Mouse (Mus musculus) forebrain, embryonic 14.5 days (tissue): Measurements from ENCODE around the gene Ubqln5. TPM values are rescaled to one million over a fixed set of nuclear protein-coding genes. Genes with fewer than 3 reads are reported as not detected.

Source experiments
- ATAC-seq: fragments of 200-750 bp; cut with Nextera tagmentation; 2 replicates; pipeline ENCODE4 v1.8.0; 2017; ENCODE audit warnings: mild to moderate bottlenecking, moderate library complexity
- DNase-seq: peaks from one replicate; pipeline ENCODE4 v3.0.0-alpha.2; 2015; ENCODE audit warnings: low spot score
- H3K27ac ChIP-seq: fragments of 300-500 bp; sonication (generic); 2 replicates; pipeline ENCODE4 v1.5.1; 2014; ENCODE audit warnings: low read depth, mild to moderate bottlenecking, control low read depth, low read length, moderate library complexity
- H3K27me3 ChIP-seq: fragments of 300-500 bp; sonication (generic); replicated peaks from 2 replicates; pipeline ENCODE4 v1.6.1; 2014; ENCODE audit warnings: low read length, control low read depth, mixed read lengths; ENCODE audit not compliant: control insufficient read depth, insufficient read depth
- H3K36me3 ChIP-seq: fragments of 300-500 bp; sonication (generic); 2 replicates; pipeline ENCODE4 v1.6.1; 2014; ENCODE audit warnings: low read length, control low read depth; ENCODE audit not compliant: control insufficient read depth, insufficient read depth
- H3K4me1 ChIP-seq: fragments of 300-500 bp; sonication (generic); 2 replicates; pipeline ENCODE4 v1.6.1; 2014; ENCODE audit warnings: antibody characterized with exemption, low read length, control low read depth; ENCODE audit not compliant: control insufficient read depth, insufficient read depth
- H3K4me2 ChIP-seq: fragments of 300-500 bp; sonication (generic); 2 replicates; pipeline ENCODE4 v1.6.1; 2014; ENCODE audit warnings: mild to moderate bottlenecking, control low read depth, low read length
- H3K4me3 ChIP-seq: fragments of 300-500 bp; sonication (generic); 2 replicates; pipeline ENCODE4 v1.5.1; 2014; ENCODE audit warnings: low read depth, low read length, control low read depth
- H3K9ac ChIP-seq: fragments of 300-500 bp; sonication (generic); 2 replicates; pipeline ENCODE4 v1.6.1; 2014; ENCODE audit warnings: mild to moderate bottlenecking, low read length, control low read depth, moderate library complexity
- H3K9me3 ChIP-seq: fragments of 300-500 bp; sonication (generic); replicated peaks from 2 replicates; pipeline ENCODE4 v1.6.1; 2016; ENCODE audit warnings: low read length, control low read depth, mixed read lengths; ENCODE audit not compliant: control insufficient read depth
- WGBS: fragments of 180-500 bp; shearing (Covaris S2); extraction: QIAGEN DNeasy Blood & Tissue Kit; methylation state at CpG from one replicate; pipeline ENCODE4 v1.1.7; 2014; 5-methylcytosine and 5-hydroxymethylcytosine counted together
- polyA plus RNA-seq: library from polyadenylated mRNA; unstranded; fragments of >200 nt; fragmentation: Nextera tagmentation; extraction: Ambion mirVana; gene quantifications from 2 replicates; pipeline ENCODE4 v1.2.1, GENCODE M21; 2014

The Ubqln5 gene
- not detected in 2 replicates for polyA plus RNA-seq

DNA sequence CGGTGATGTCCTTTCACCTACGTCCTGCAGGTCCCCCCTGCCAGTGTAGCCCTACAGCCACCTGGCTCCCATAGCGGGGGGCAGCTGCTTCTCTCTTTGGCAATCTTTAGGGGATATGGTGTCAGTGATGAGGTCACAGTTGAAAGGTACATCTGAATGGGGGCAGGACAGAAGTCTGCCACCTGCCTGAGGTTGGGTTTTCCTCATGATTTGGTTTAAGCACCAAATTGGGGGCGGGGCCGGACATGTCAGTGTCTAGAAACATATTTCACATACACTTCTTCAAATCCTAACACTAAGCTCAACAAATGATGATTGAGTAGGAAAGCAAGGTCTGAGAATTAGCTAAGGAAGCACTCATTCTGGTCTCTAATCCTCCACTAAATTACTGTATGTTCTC, at the start of gene Ubqln5:
Gene Ubqln5, minus strand, starts transcription at position 101 of the 400 bp plus-strand sequence.
- H3K4me3 ChIP-seq: no peak within 1 kb of the TSS
- H3K9ac ChIP-seq: no peak within 1 kb of the TSS
- no peak within 1 kb of the TSS for H3K4me2 ChIP-seq
- no peak for ATAC-seq
- no peaks in the 10 kb centered on the region for H3K9me3 ChIP-seq
- WGBS: 95% methylated on average over 5 of the region's 5 CpGs
- no peaks in the 10 kb centered on the region for H3K27me3 ChIP-seq
- no peak for DNase-seq
- no peaks in the 10 kb centered on the region for H3K36me3 ChIP-seq
- H3K27ac ChIP-seq: no peak within 1 kb of the TSS
- H3K4me1 ChIP-seq: no peaks in the 10 kb centered on the region

DNA sequence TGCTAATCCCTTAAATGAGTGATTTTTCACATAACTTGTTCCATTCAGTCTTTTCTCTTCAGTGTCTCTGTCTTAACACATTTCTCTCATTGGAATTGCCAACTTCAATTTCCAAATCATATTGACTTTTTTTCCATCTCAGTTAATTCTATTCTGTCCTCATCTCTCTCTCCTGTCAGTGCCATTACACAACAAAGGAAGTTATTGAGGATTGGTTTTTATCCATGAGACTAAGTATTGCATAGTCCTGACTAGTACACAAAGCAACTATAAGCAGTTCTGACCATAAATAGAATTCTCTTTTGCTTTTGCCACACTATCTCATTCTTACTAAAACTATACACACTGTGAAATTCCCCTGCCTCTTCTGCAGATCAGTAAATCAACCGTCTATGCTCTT, 49.4 kb upstream of the Ubqln5 start:
- ATAC-seq (no peak), DNase-seq (no peak)
- WGBS: 90% methylated on average over 1 of the region's 1 CpGs

DNA sequence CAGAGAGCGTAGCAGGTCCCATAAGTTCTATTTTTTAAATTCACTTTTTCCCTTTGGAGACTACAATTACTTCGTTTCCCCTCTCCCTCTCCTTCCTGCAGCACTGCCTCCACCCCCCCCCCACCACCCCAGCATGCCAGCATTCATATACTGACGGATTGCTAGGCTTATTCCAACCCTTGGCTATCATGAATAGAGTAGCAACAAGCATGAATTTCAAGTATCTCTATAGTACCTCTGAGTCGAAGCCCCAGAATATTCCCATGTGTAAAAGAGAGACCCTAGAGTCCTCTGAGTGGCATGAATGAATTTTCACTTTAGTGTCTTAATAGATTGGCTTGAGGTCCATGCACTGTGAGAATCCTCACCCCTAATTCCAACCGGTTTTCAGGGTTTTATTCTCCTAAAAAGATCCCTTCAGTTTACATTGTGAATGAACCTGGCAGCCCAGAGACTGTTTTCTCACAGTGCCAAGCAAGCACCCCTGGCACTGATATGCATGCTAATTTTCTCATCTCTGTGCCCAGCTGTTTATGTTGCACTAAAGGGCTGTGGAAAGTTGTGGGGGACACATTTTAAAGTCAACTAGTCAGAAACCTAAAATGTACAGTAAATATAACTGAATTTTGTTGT, 48.9 kb upstream of the Ubqln5 start:
- Histone ChIP-seq H3K9ac (no peak overlapping the region), H3K4me2 (no peak overlapping the region), H3K27me3 (no peaks in the 10 kb centered on the region), H3K36me3 (no peaks in the 10 kb centered on the region), H3K27ac (no peak overlapping the region), H3K4me3 (no peak overlapping the region), H3K9me3 (no peaks in the 10 kb centered on the region), H3K4me1 (no peaks in the 10 kb centered on the region)
- ATAC-seq (no peak), DNase-seq (no peak)
- 59% methylated on average over 5 of the region's 5 CpGs for WGBS

More for the DNA sequence above, 49.4 kb upstream of the Ubqln5 start:
- Histone ChIP-seq H3K36me3 (no peaks in the 10 kb centered on the region), H3K27me3 (no peaks in the 10 kb centered on the region), H3K4me2 (no peak overlapping the region), H3K4me3 (no peak overlapping the region), H3K9ac (no peak overlapping the region), H3K9me3 (no peaks in the 10 kb centered on the region), H3K27ac (no peak overlapping the region), H3K4me1 (no peaks in the 10 kb centered on the region)

DNA sequence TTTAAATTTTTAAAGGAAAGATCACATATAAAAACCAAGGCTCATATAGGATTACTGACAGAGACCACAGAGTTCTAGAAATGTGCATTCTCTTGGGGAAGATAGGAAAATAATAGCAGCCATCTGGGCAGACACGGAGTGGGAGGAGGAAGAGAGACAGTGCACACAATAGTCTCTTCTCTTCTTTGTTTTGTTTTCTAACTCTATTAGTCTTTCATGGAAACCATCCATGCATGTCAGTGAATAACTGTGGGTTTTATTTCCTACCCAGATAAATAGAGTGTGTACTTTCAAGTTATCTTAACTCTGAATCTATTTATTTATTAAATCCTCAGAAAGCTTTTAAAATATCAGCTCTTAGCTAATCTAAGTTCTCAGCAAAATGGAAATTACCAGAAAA, 45.5 kb upstream of the Ubqln5 start:
- 30% methylated on average over 1 of the region's 1 CpGs for whole genome bisulfite sequencing

DNA sequence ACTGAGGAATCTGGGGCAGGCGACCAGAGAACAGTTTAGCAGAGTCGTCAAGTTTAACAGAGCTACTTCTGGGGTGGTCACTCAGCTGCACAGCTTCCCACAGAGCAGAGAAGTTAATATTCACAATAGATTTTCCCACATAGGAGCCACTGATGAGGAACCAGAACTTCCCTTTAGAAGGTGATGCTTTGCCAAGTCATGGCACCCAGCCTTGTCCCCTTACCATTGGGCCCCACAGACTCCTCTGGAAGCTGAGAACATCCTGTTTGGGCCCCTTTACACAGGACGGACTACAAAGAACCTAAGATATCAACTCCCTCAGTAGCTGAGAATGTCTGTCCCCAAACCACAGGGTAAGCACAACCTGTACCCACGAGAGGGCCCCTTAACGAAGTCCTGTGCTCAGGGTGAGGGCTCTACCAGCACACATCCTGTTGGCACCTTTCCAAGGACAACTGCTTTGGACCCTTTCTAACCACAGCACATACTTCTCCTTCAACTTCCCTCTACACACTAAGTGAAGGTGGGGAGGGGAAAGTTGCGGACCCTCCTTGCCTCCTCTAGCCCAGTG, 40.1 kb upstream of the Ubqln5 start:
- H3K36me3 ChIP-seq: no peaks in the 10 kb centered on the region
- no peak for DNase-seq
- no peak overlapping the region for H3K4me2 ChIP-seq
- H3K9ac ChIP-seq: no peak overlapping the region
- H3K4me3 ChIP-seq: no peak overlapping the region
- H3K27me3 ChIP-seq: no peaks in the 10 kb centered on the region
- H3K4me1 ChIP-seq: no peaks in the 10 kb centered on the region
- WGBS: 74% methylated on average over 6 of the region's 6 CpGs
- no peaks in the 10 kb centered on the region for H3K9me3 ChIP-seq
- ATAC-seq: no peak
- H3K27ac ChIP-seq: no peak overlapping the region

More for the DNA sequence above, 45.5 kb upstream of the Ubqln5 start:
- Histone ChIP-seq H3K27me3 (no peaks in the 10 kb centered on the region), H3K4me2 (no peak overlapping the region), H3K9ac (no peak overlapping the region), H3K36me3 (no peaks in the 10 kb centered on the region), H3K27ac (no peak overlapping the region), H3K4me3 (no peak overlapping the region), H3K9me3 (no peaks in the 10 kb centered on the region), H3K4me1 (no peaks in the 10 kb centered on the region)
- ATAC-seq (no peak), DNase-seq (no peak)

DNA sequence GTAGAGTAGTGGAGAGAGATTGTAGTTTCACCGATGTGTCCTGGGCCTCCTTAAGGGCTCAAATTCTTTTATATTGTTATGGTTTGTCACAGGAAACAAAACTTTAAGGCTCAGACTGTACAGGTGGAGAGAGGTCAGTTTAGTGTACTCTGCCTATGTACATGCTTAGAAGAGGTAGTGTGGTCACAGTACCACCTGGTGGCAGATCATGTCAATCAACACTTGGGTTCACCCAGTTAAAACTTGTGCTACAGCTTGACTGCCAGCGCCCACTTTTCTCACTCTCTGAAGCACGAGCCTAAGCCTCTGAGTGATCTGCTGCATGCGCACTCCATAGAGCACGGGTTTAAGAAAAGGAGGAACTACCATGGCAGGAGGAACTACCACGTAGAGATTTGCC, 37.5 kb upstream of the Ubqln5 start:
- H3K36me3 ChIP-seq: no peaks in the 10 kb centered on the region
- H3K9me3 ChIP-seq: no peaks in the 10 kb centered on the region
- no peaks in the 10 kb centered on the region for H3K27me3 ChIP-seq
- DNase-seq: no peak
- no peak overlapping the region for H3K27ac ChIP-seq
- no peak overlapping the region for H3K9ac ChIP-seq
- no peak overlapping the region for H3K4me3 ChIP-seq
- H3K4me2 ChIP-seq: no peak overlapping the region
- WGBS: 90% methylated on average over 6 of the region's 6 CpGs
- no peaks in the 10 kb centered on the region for H3K4me1 ChIP-seq
- ATAC-seq: no peak

DNA sequence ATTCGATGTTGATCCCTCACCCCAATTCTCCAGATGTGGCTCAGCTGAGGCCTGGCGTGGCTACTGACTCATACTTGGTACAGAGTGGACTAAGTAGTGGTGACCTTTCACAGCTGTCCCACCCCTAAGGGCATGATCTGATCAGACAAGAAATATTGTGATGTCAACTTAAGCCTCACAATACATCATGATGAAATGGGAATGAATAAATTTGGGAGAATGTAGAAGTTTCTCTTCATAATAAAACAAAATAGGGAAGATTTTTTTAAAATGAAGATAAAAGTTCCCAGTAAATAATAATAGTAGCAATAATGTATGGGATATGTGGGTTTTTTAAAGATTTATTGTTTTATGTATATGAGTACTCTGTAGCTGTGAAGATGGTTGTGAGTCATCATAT, 20.8 kb upstream of the Ubqln5 start, which contains the start of gene Ubqlnl:
Gene Ubqlnl, minus strand, starts transcription at position 101 of the 400 bp plus-strand sequence.
- no peaks in the 10 kb centered on the region for H3K36me3 ChIP-seq
- H3K4me2 ChIP-seq: no peak within 1 kb of the TSS
- WGBS: 83% methylated on average over 2 of the region's 2 CpGs
- no peaks in the 10 kb centered on the region for H3K27me3 ChIP-seq
- H3K9me3 ChIP-seq: no peaks in the 10 kb centered on the region
- H3K4me1 ChIP-seq: no peaks in the 10 kb centered on the region
- no peak within 1 kb of the TSS for H3K4me3 ChIP-seq
- no peak within 1 kb of the TSS for H3K9ac ChIP-seq
- no peak for DNase-seq
- no peak within 1 kb of the TSS for H3K27ac ChIP-seq
- ATAC-seq: no peak

DNA sequence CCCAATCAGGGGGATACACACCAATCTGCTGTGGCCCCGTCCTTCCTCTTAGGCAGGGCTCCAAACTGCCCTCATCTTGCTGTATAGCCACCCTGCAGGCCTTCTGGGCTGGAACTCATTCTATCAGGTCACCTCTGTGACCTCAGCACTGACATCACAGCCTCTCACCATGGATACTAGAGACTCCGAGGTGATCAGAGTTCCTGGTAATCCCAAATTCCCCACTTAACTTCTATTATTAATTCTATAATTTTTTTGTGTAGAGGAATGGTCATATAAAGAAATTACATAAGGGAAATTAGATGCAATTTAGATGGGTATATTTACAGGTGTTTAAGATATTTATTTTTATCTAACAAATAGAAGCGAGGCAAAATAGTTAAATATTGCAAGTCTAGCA, 13.6 kb upstream of the Ubqln5 start, which contains the start of gene Ubqln3:
Gene Ubqln3, minus strand, starts transcription at position 101 of the 400 bp plus-strand sequence.
- H3K27ac ChIP-seq: no peak within 1 kb of the TSS
- DNase-seq: no peak
- H3K4me2 ChIP-seq: no peak within 1 kb of the TSS
- H3K9ac ChIP-seq: no peak within 1 kb of the TSS
- H3K27me3 ChIP-seq: no peaks in the 10 kb centered on the region
- H3K36me3 ChIP-seq: no peaks in the 10 kb centered on the region
- no peaks in the 10 kb centered on the region for H3K4me1 ChIP-seq
- WGBS: 87% methylated on average over 3 of the region's 3 CpGs
- no peaks in the 10 kb centered on the region for H3K9me3 ChIP-seq
- no peak within 1 kb of the TSS for H3K4me3 ChIP-seq
- ATAC-seq: no peak

DNA sequence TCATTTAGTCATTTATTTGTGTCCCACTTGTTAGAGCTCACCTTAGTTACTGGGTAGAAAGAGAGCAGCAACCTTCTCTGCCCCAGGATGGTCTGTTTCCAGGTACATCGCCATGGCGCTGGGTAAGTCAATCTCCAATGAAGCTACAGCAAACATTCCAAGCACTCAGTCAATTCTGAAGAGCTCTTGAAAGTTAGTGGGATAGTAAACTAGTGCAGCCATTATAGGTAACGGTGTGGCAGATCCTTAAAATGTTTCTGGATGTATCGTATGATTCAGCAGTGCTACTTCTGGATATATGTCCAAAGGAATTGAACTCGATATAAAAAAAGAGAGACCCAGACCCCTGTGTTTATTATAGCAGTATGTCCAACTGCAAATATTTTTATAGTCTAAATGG, 7.7 kb upstream of the Ubqln5 start, which contains the start of gene Olfr643:
Gene Olfr643, minus strand, starts transcription at position 101 of the 400 bp plus-strand sequence.
- Histone ChIP-seq H3K36me3 (no peaks in the 10 kb centered on the region), H3K4me3 (no peak within 1 kb of the TSS), H3K27me3 (no peaks in the 10 kb centered on the region), H3K4me1 (no peaks in the 10 kb centered on the region), H3K27ac (no peak within 1 kb of the TSS), H3K9ac (no peak within 1 kb of the TSS), H3K9me3 (no peaks in the 10 kb centered on the region), H3K4me2 (no peak within 1 kb of the TSS)
- ATAC-seq (no peak), DNase-seq (no peak)
- WGBS: 90% methylated on average over 5 of the region's 5 CpGs
